Mouse (Mus musculus) lung, postnatal 25 days (tissue): ENCODE measurements around the gene Dgkg.

Experiments
- DNase-seq: peaks from one replicate; pipeline ENCODE4 v3.0.0; 2022; ENCODE audit warnings: low spot score

Dgkg gene

GRCm38 (mm10) chr16:22497976-22498375 lies 159.0 kb downstream of the Dgkg start:
- DNase-seq: no peak

DNA sequence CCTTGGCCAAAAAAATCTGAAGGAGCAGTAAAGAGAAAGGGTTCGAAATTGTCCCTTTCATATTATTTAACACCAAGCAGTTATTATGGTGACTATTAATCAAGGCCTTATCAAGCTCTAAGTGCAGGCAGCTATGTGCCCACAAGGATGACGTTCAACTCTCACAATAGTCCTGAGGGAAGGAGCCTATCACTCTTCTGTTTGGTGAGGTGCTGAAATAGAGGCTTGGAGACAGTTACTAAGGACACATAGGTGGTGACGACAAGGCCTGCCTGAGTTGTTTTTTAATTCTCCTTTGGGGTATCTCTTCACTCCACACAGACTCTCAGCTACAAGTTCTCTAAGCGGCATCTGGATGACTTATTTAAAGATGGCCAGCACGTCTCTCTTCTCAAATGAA lies 161.8 kb downstream of the Dgkg start:
- DNase-seq: no peak

DNA sequence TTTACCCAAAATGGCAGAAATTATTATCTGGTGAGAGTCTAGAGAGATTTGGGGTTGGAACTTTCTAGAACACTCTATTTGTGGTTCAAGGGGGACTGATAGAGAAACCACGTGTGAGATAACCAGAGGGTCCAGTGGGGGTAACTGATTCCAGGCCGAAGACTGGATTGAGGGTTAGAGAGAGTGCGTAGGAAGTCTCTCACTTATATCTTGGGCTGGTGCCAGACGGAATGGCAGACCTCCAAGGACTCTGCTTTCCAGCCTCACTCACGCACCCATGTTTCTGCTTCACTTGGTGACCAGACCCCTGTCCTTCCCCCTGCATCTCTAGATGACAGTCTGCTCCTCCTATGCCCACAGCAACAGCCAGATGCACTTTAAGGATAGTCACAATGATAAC lies 162.2 kb downstream of the Dgkg start:
- DNase-seq: no peak

- DNase-seq: peak; percentile 21
Measured at GRCm38 (mm10) chr16:22493396-22493795, 163.6 kb downstream of the Dgkg start.

- DNase-seq: no peak
Measured at GRCm38 (mm10) chr16:22491446-22492166, 165.4 kb downstream of the Dgkg start.

DNA sequence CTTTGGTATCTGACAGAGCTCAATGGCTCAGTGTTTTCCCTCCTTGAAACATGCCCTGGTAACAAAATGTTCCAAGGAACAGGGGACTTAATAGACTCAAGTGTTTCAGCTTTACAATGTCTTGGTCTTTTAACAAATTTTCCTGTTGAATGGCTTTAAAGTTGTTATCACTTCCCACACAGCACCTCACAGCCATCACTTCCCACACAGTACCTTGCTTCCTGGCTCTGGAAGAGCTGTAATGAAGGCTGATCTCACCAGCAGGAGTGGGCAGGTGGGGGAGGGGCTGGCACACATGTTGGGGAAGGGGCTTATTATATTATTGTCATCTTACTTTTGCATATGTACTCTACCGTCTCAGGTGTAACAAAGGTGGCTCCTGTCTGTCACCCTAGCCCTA lies 173.1 kb downstream of the Dgkg start:
- no peak for DNase-seq

GRCm38 (mm10) chr16:22479322-22479721 lies 177.7 kb downstream of the Dgkg start:
- no peak for DNase-seq

DNA sequence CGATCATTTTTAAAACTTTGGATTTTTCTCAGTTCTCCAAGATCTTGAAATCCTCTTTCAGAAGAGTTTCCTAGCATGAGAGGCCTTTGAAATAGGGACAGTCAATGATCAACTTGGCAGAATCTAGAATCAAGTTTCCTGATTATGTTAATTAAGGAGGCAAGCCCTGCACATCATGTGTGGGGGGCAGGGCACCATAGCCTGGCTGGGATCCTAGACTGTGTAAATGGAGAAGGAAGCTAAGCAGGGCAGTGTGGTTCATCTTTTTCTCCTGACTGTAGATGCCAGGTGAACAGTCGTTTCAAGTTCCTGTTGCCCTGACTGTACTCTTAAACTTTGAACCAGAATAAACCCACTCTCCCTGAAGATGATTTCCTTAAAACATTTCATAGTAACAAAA lies 185.3 kb downstream of the Dgkg start:
- DNase-seq: no peak

DNA sequence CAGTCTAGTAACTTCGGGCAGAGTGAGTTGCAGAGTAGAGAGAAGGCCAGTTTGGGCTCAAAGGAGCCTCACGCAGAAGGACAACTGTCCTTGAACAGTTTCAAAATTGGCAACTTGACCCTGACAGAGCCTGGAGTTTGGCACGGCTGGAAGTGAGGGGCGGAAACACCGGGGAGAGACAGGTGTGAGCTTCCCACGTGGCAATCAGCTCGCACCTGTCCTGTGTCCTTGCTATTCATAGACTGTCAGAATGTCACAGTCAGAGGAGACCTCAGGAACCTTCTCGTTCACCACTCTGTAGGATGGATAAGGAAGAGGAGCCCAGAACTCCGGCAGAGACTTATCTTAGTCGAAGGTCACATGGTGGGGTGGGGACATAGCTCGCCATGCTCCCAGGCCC lies 187.6 kb downstream of the Dgkg start:
- DNase-seq: no peak

DNA sequence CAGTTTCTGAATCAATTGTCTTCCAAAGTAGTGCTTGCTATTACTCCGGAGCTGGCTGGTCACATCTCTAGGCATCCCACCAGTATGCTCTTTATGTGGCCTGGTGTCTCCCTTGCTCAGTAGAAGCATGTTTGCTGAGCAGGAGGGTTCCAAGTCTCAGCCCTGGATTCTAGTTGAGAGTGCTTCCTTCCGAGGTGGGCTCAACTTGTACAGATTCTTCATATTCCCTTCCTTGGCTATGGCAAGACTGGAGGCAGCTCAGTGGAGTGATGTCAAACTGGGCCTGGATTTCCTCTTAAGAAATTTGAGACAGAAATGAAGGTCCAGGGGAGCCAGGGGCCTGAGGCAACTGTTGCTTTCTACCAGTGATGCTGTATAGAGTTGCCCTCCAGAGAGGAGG lies 189.9 kb downstream of the Dgkg start:
- no peak for DNase-seq

- DNase-seq: peak; percentile 24
Measured at GRCm38 (mm10) chr16:22466381-22466780, 190.6 kb downstream of the Dgkg start.

GRCm38 (mm10) chr16:22462220-22462619 lies 194.8 kb downstream of the Dgkg start:
- DNase-seq: no peak

DNA sequence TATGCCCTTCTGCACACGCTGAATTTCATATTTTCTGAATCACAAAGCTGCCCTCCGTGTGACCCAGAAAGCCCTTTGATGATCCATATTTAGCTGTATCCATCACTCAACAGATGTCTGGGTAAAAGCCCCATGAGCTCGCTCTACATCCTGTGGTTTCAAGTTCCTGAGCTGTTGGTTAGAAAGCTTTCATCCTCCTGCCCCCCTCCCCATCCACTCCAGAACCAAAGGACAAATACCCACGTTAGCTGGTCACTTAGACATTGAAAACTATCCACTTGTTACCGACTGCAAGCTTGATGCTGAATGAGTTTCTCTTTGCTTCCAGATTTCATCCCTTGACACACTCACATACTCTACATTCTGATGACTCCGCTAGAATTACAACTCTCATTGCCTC lies 195.3 kb downstream of the Dgkg start:
- no peak for DNase-seq

GRCm38 (mm10) chr16:22460960-22461359 lies 196.1 kb downstream of the Dgkg start:
- DNase-seq: no peak

- peak; percentile 72 for DNase-seq
Measured at GRCm38 (mm10) chr16:22452082-22452481, 204.9 kb downstream of the Dgkg start.

GRCm38 (mm10) chr16:22448093-22448492 lies 208.9 kb downstream of the Dgkg start:
- no peak for DNase-seq

DNA sequence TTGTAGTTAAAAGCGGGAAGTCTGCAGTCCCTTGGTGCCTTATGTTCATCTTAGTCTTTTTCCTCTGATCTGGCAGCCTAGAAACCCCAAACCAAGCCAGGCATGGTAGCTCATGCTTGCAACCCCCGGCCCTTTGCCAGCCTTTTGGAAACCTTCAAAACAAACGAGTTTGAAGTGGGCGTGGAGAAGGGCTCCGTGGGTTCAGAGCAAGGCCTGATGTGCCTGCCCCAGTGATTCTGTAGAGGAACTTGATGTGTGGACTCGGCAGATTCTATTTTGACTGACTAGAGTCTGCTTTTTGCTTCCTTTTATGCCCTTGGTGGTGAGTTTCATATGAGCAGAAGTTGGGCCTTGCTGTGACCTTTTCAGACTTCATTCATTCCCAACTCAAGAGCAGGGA lies 212.2 kb downstream of the Dgkg start:
- no peak for DNase-seq

DNA sequence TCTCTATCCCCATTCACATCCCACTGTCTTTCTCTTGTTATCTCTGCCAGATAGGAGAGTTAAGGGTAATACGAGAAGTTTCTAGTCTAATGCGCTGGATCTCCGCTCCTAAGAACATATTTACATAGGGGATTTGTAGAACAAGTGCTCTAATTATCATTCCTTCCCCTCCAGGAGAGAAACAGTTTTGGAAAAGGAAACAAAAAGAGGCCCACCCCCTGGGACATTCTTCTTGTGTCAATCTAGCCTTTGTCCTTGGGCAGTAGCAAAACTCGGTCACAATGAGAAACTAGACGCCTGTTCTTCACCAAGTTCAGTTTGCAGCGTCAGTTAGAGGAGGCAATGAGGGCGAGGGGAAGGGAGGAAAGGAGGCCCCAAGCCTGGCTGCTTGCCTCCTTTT lies 214.8 kb downstream of the Dgkg start:
- no peak for DNase-seq

DNA sequence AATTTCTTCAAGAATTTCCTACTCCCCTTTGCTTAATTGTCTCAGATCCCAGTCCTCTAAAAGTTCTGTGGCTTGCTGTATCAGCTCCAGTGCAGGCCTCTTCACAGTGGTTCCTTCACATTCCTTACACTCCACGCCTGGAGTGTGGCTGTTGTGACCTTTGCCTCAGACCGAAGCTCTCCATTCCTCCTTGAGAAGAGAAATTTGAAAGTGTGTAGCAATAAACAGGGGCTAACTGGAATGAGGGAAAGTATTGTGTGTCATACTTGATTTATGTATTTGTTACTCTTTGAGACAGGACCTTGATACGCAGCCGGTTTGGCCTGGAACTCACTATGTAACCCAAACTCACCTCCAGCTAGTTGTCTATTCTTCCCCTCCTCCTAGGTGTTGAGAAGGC lies 215.7 kb downstream of the Dgkg start:
- peak; percentile 63 for DNase-seq

DNA sequence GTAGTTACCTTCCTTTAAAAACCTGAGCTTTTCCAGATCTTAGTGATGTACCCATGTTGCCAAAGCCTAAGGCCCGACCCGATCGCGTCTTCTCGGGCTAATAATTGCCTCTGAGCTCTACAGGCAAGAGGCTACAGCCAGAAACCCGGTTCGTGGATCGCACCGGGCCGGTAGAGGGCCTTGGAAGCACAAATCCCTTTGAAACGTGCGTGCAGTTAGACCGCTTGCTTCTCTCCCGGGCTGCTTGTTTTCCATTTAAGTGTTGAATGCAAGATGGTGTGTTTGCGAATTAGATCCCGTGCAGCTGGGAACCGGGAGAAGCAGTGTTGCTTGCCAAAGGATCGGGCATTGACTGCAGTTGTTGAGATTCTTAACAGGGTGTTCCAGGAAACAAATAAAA lies 216.8 kb downstream of the Dgkg start:
- DNase-seq: peak; percentile 39

DNA sequence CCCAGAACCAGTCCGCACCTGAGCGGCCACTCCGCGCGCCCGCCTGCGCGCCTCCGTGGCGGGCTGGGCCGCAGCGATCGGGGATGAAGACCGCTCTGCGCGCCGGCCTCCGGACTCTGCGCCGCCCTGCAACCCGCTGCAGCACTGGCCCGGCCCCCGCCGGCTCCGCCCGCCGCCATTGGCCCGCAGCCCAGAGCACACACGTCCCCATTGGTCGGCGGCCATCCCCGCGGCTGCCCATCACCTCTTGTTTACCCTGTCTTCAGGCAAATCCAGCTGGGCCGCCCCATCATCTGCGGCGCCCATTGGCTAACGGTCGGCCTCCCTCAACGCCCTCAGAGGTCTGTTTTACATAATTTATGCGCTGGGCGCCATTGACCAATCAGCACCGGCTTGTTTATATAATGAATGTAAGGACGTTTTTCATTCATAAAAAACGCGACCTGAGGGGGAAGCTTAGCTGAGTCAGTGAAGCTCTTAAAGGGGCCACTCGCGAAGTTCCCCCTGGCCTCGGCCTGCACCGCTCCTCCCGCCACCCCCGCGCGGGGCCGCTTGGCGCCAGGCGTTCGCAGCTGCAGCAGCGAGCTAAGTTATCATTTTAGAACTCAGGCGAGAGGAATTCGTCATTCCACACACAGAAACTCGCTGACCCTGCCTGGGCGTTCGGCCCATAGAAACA lies 217.4 kb downstream of the Dgkg start, which contains the start of gene Etv5:
Gene Etv5, minus strand, starts transcription at position 221 of the 679 bp plus-strand sequence.
- peak; percentile 99 for DNase-seq

- DNase-seq: peak; percentile 48
Measured at GRCm38 (mm10) chr16:22438441-22439373, 218.3 kb downstream of the Dgkg start.

DNA sequence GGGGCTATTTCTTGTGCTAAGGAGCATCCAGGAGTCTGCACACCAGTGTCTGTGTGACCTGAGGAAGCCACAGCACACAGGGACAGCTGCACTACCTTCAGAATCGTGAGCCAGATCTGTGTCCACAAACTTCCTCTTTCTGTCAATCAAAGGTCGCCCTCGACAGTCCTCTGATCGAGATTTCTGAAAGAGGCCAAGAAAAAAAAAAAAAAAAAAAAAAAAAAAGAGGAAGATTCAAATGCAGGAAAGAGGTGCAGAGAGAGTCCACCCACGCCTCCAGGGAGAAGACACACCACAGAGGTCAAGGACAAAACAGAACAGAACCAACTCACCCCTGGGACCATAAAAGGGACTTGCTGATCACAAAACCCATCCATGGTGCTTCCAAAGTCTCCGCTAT lies 220.9 kb downstream of the Dgkg start:
- peak; percentile 39 for DNase-seq
